Mouse (Mus musculus) left cerebral cortex, adult 11 months (tissue): ENCODE data around the gene Tmem52.
"Not testable (repeated sequence)": the region's sequence is repeated elsewhere in the genome, so short reads cannot be mapped to it uniquely, and the experiment has no call there.

ENCODE experiments used
- DNase-seq: peaks from one replicate; pipeline ENCODE4 v3.0.0; 2022; ENCODE audit warnings: low spot score

Gene Tmem52

GRCm38 (mm10) chr4:155472716-155473290 lies 3.9 kb downstream of the Tmem52 start:
- DNase-seq, result no peak

- DNase-seq, result no peak
Observed at GRCm38 (mm10) chr4:155473319-155473718, 4.4 kb downstream of the Tmem52 start.

- not testable (repeated sequence) for DNase-seq
Observed at GRCm38 (mm10) chr4:155473796-155474195, 4.9 kb downstream of the Tmem52 start.

GRCm38 (mm10) chr4:155481381-155482124 lies 12.6 kb downstream of the Tmem52 start:
- peak; percentile 41 for DNase-seq

GRCm38 (mm10) chr4:155482125-155482480 lies 13.2 kb downstream of the Tmem52 start:
- no peak for DNase-seq

- DNase-seq, result no peak
Observed at GRCm38 (mm10) chr4:155482733-155483540, 14.0 kb downstream of the Tmem52 start.

GRCm38 (mm10) chr4:155485521-155485920 lies 16.6 kb downstream of the Tmem52 start:
- DNase-seq, result no peak

GRCm38 (mm10) chr4:155487746-155488145 lies 18.8 kb downstream of the Tmem52 start:
- DNase-seq, result no peak

GRCm38 (mm10) chr4:155488232-155489025 lies 19.5 kb downstream of the Tmem52 start:
- no peak for DNase-seq

- DNase-seq, result no peak
Observed at GRCm38 (mm10) chr4:155489101-155489970, 20.4 kb downstream of the Tmem52 start.

- DNase-seq, result no peak
Observed at GRCm38 (mm10) chr4:155490456-155490855, 21.5 kb downstream of the Tmem52 start.

- peak; percentile 85 for DNase-seq
Observed at GRCm38 (mm10) chr4:155490990-155491504, 22.1 kb downstream of the Tmem52 start, which contains the start of gene Gnb1. Gene Gnb1 (plus strand): TSS chr4:155491361.

GRCm38 (mm10) chr4:155491529-155492130 lies 22.7 kb downstream of the Tmem52 start:
- DNase-seq, result no peak

GRCm38 (mm10) chr4:155492131-155492633 lies 23.3 kb downstream of the Tmem52 start:
- DNase-seq, result no peak

- DNase-seq, result no peak
Observed at GRCm38 (mm10) chr4:155494891-155495290, 26.0 kb downstream of the Tmem52 start.

- DNase-seq, result no peak
Observed at GRCm38 (mm10) chr4:155497963-155498362, 29.0 kb downstream of the Tmem52 start.

- no peak for DNase-seq
Observed at GRCm38 (mm10) chr4:155501126-155501525, 32.2 kb downstream of the Tmem52 start.

- no peak for DNase-seq
Observed at GRCm38 (mm10) chr4:155505067-155505466, 36.2 kb downstream of the Tmem52 start.

- no peak for DNase-seq
Observed at GRCm38 (mm10) chr4:155505671-155506295, 36.9 kb downstream of the Tmem52 start.

GRCm38 (mm10) chr4:155508614-155509013 lies 39.7 kb downstream of the Tmem52 start:
- DNase-seq, result no peak
